Mouse (Mus musculus): ENCODE measurements at regions not wholly inside any gene's neighbourhood (a gene's known extent, or its start where the extent isn't known, plus 50 kb on each side); places are given as distances from the start of the nearest gene placed in this dataset.

- DNase-seq (ENCODE audit: low read depth) = no peak
Observed at GRCm38 (mm10) chr13:35079685-35080084, 52.8 kb upstream of the Eci2 start.

- DNase-seq (ENCODE audit: low read depth) = no peak
Observed at GRCm38 (mm10) chr13:35085386-35085785, 58.5 kb upstream of the Eci2 start.

GRCm38 (mm10) chr13:35087246-35088040, 60.5 kb upstream of the Eci2 start:
- no peak for DNase-seq (ENCODE audit: low read depth)

GRCm38 (mm10) chr13:35091155-35091554, 64.3 kb upstream of the Eci2 start:
- DNase-seq (ENCODE audit: low read depth) = peak; percentile 7

GRCm38 (mm10) chr13:35119782-35120181, 92.9 kb upstream of the Eci2 start:
- peak; percentile 18 for DNase-seq (ENCODE audit: low read depth)

- no peak for DNase-seq (ENCODE audit: low read depth)
Observed at GRCm38 (mm10) chr13:35129475-35129874, 102.6 kb upstream of the Eci2 start.

GRCm38 (mm10) chr13:35131272-35132185, 104.6 kb upstream of the Eci2 start:
- DNase-seq (ENCODE audit: low read depth) = no peak

GRCm38 (mm10) chr13:35151629-35152028, 124.7 kb upstream of the Eci2 start:
- no peak for DNase-seq (ENCODE audit: low read depth)

GRCm38 (mm10) chr13:35159456-35159855, 132.6 kb upstream of the Eci2 start:
- DNase-seq (ENCODE audit: low read depth) = no peak

GRCm38 (mm10) chr13:35160767-35161166, 133.9 kb upstream of the Eci2 start:
- DNase-seq (ENCODE audit: low read depth) = no peak

- peak; percentile 52 for DNase-seq (ENCODE audit: low read depth)
Observed at GRCm38 (mm10) chr13:35166080-35166479, 139.2 kb upstream of the Eci2 start.

GRCm38 (mm10) chr13:35166831-35167541, 140.1 kb upstream of the Eci2 start:
- peak; percentile 2 for DNase-seq (ENCODE audit: low read depth)

GRCm38 (mm10) chr13:35171562-35172254, 144.8 kb upstream of the Eci2 start:
- DNase-seq (ENCODE audit: low read depth) = no peak

- DNase-seq (ENCODE audit: low read depth) = no peak
Observed at GRCm38 (mm10) chr13:35173522-35173921, 146.6 kb upstream of the Eci2 start.

GRCm38 (mm10) chr13:35175587-35175986, 148.7 kb upstream of the Eci2 start:
- DNase-seq (ENCODE audit: low read depth) = no peak

- no peak for DNase-seq (ENCODE audit: low read depth)
Observed at GRCm38 (mm10) chr13:35177305-35177704, 150.4 kb upstream of the Eci2 start.

- peak; percentile 3 for DNase-seq (ENCODE audit: low read depth)
Observed at GRCm38 (mm10) chr13:35189028-35189711, 162.3 kb upstream of the Eci2 start.

GRCm38 (mm10) chr13:35202069-35202468, 175.2 kb upstream of the Eci2 start:
- DNase-seq (ENCODE audit: low read depth) = no peak

GRCm38 (mm10) chr13:35208319-35208718, 181.4 kb upstream of the Eci2 start:
- DNase-seq (ENCODE audit: low read depth) = no peak

- no peak for DNase-seq (ENCODE audit: low read depth)
Observed at GRCm38 (mm10) chr13:35209551-35209950, 182.7 kb upstream of the Eci2 start.

GRCm38 (mm10) chr13:35211834-35212233, 184.9 kb upstream of the Eci2 start:
- DNase-seq (ENCODE audit: low read depth) = no peak
